Mouse (Mus musculus) stomach, embryonic 15.5 days (tissue): Measurements from ENCODE around the gene Dact3. TPM values are rescaled to one million over a fixed set of nuclear protein-coding genes. Genes with fewer than 3 reads are reported as not detected.

Experiments
- ATAC-seq: fragments of 200-750 bp; cut with Nextera tagmentation; 2 replicates; pipeline ENCODE4 v1.8.0; 2017; ENCODE audit warnings: low read depth, moderate number of reproducible peaks, moderate TSS enrichment; ENCODE audit not compliant: insufficient read depth, low FRiP score
- H3K27ac ChIP-seq: fragments of 300-500 bp; sonication (generic); 2 replicates; pipeline ENCODE4 v1.5.1; 2015; ENCODE audit warnings: mild to moderate bottlenecking, inconsistent platforms
- H3K27me3 ChIP-seq: fragments of 300-500 bp; sonication (generic); replicated peaks from 2 replicates; pipeline ENCODE4 v1.6.1; 2015; ENCODE audit warnings: inconsistent platforms
- H3K36me3 ChIP-seq: fragments of 300-500 bp; sonication (generic); 2 replicates; pipeline ENCODE4 v1.6.1; 2015; ENCODE audit warnings: inconsistent platforms
- H3K4me1 ChIP-seq: fragments of 300-500 bp; sonication (generic); 2 replicates; pipeline ENCODE4 v1.6.1; 2015; ENCODE audit warnings: inconsistent platforms
- H3K4me2 ChIP-seq: fragments of 300-500 bp; sonication (generic); 2 replicates; pipeline ENCODE4 v1.6.1; 2015; ENCODE audit warnings: mild to moderate bottlenecking, inconsistent platforms
- H3K4me3 ChIP-seq: fragments of 300-500 bp; sonication (generic); replicated peaks from 2 replicates; pipeline ENCODE4 v1.5.1; 2015; ENCODE audit warnings: inconsistent platforms
- H3K9ac ChIP-seq: fragments of 300-500 bp; sonication (generic); 2 replicates; pipeline ENCODE4 v1.6.1; 2015; ENCODE audit warnings: inconsistent platforms
- H3K9me3 ChIP-seq: fragments of 300-500 bp; sonication (generic); 2 replicates; pipeline ENCODE4 v1.6.1; 2016; ENCODE audit warnings: inconsistent platforms
- WGBS: fragments of 180-500 bp; shearing (Covaris S2); methylation state at CpG from one replicate; pipeline ENCODE4 v1.1.7; 2015; 5-methylcytosine and 5-hydroxymethylcytosine counted together
- polyA plus RNA-seq: library from polyadenylated mRNA; unstranded; fragments of >200 nt; fragmentation: Nextera tagmentation; extraction: Ambion mirVana; gene quantifications from 2 replicates; pipeline ENCODE4 v1.2.1, GENCODE M21; 2015

The Dact3 gene
- polyA plus RNA-seq, 1 experiment from 2014 or later: 4.6 TPM

DNA sequence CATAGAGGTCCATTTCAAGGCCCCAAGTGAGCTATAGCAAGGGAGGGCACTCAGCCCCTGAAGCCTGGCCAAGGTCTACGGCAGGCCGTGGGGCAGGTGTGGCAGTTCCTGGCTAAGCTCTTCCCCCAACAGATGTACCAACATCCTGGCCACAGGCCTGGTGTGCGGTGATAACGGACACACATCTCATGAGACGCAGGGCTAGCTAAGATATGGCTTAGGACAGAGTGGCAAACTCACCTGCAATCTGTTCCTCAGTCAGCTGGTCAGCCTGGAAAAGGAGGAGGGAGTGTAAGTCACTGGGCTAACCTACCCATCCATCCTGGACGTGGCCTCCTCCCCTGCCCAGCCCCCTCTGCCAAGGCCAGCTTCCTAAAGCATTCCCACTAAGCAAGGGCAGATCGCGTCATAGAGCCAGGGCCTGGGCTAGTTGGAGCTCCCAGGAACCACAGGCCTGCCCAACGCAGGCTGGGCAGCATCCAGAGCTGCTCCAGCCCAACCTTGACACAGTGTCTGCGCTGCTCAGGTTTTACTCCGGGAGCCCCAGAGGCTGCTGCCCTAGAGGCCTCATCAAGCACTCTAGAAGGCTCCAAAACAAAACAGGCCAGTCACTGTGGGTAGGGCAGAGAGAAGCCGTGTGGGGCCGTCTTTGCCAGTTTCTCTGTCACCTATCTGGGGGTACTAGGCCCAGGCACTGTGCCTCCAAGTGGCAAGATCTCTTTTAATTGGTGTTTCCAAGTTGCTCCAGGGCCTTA, 44.5 kb downstream of the Dact3 start:
- Histone ChIP-seq H3K4me2 (no peak overlapping the region), H3K4me1 (peaks cover 46% of the 10 kb centered on the region), H3K27me3 (no peaks in the 10 kb centered on the region), H3K27ac (no peak overlapping the region), H3K4me3 (no peak overlapping the region), H3K9me3 (no peaks in the 10 kb centered on the region), H3K9ac (no peak overlapping the region), H3K36me3 (peaks cover 40% of the 10 kb centered on the region)
- WGBS: 70% methylated on average over 13 of the region's 13 CpGs
- no peak for ATAC-seq

DNA sequence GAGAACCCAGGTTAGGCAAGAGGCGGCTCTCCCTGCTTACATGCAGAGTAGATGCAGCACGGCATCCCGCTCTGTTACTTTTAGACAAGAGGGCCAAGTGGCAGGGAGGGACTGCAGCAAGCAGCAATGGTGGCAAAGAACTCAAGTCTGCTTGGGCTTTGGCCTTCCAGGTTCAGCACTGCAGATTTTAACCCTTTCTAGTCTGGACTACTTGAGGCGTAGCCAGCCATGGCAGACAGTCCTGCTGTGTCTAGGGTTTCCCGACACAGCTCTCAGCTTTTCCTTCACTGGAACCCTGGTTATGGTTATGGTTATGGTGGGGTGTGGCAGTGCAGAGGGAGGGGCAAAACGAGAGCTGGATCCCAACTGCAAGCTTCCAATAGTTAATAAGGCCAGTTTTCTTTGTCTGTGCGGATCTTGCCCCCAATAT, 45.0 kb downstream of the Dact3 start:
- no peak for ATAC-seq
- Histone ChIP-seq H3K36me3 (peaks cover 34% of the 10 kb centered on the region), H3K4me2 (no peak overlapping the region), H3K9ac (no peak overlapping the region), H3K27me3 (no peaks in the 10 kb centered on the region), H3K9me3 (no peaks in the 10 kb centered on the region), H3K27ac (no peak overlapping the region), H3K4me3 (no peak overlapping the region), H3K4me1 (peaks cover 46% of the 10 kb centered on the region)
- 78% methylated on average over 7 of the region's 7 CpGs for WGBS

DNA sequence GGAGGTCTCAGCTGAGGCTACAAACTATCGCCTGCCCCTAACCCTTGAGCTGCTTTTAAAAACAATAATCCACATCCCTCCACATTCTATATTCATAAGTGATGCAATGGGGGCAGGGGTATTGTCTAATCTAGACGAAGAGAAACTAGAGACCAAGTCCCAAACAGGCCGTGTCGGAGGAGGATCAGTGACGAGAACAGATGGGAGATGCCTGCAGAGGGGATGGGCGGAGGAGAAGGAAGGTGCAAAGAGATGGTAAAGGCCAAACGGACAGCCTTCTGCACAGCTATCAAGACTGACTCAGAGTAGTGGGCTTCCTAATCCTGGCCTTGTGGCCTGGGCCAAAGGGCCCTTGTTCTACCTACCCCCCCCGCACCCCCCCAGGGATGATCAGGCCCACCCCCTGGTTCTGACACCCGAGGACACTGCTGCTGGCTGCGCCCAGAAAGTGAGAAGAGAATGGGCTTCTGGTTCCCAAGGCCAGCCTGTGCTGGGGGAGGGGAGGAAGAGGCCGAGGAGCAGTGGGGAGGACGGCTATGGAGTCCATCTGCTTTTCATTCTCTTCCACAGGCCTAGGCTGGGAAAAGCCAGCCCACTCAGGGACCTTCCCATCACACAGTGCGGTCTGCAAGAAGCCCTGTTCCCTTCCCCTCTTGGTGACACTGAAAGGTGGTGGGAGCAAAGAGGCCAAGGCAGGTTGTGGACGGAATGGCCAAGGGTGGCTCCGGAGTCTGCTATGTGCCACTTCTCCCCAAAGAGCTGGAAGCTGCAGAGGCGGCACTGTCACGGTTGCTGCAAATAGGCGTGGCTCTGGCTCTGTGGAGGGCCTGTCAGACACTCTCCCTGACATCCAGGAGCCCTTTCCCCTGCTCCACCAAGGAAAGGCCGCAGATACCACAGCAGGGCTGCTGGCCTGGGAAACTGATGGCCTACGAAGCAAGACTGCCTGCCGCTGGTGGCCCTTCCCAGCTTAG, 46.0 kb downstream of the Dact3 start:
- no peaks in the 10 kb centered on the region for H3K27me3 ChIP-seq
- H3K4me2 ChIP-seq: peak overlapping the region; percentile 78
- peaks cover 27% of the 10 kb centered on the region for H3K36me3 ChIP-seq
- peak overlapping the region; percentile 97 for H3K9ac ChIP-seq
- ATAC-seq: no peak
- peak overlapping the region; percentile 72 for H3K27ac ChIP-seq
- no peaks in the 10 kb centered on the region for H3K9me3 ChIP-seq
- H3K4me3 ChIP-seq: peak overlapping the region; percentile 98
- WGBS: 43% methylated on average over 21 of the region's 21 CpGs
- peaks cover 46% of the 10 kb centered on the region for H3K4me1 ChIP-seq

DNA sequence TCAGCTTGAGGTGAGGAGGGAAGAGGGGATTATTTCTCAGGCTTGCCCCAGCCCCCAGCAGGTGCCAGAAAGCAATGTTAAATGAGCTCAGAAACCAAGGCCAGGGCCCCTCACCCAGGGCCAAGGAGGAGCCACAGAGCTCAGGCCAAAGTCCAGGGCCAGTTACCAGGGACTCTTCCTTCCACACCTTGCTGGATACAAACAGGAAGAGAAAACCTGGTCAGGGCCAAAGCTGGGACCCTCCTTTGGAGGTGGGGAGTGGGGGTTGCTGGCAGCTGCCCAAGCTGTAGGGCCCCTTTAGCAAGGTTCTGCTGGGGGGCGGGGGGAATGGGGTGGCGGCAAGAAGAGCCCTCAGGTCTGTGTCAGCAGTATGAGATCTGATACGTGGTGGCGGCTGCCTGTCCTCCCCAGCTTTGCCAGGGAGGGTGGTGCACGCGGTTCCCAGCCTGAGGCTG, 46.8 kb downstream of the Dact3 start:
- H3K9ac ChIP-seq: peak overlapping the region; percentile 97; the same call in 1 of the 2 replicates
- no peak for ATAC-seq
- H3K27ac ChIP-seq: peak overlapping the region; percentile 72
- no peaks in the 10 kb centered on the region for H3K9me3 ChIP-seq
- no peaks in the 10 kb centered on the region for H3K27me3 ChIP-seq
- WGBS: 34% methylated on average over 6 of the region's 6 CpGs
- peaks cover 20% of the 10 kb centered on the region for H3K36me3 ChIP-seq
- H3K4me1 ChIP-seq: peaks cover 46% of the 10 kb centered on the region
- H3K4me3 ChIP-seq: peak overlapping the region; percentile 98
- H3K4me2 ChIP-seq: peak overlapping the region; percentile 78

DNA sequence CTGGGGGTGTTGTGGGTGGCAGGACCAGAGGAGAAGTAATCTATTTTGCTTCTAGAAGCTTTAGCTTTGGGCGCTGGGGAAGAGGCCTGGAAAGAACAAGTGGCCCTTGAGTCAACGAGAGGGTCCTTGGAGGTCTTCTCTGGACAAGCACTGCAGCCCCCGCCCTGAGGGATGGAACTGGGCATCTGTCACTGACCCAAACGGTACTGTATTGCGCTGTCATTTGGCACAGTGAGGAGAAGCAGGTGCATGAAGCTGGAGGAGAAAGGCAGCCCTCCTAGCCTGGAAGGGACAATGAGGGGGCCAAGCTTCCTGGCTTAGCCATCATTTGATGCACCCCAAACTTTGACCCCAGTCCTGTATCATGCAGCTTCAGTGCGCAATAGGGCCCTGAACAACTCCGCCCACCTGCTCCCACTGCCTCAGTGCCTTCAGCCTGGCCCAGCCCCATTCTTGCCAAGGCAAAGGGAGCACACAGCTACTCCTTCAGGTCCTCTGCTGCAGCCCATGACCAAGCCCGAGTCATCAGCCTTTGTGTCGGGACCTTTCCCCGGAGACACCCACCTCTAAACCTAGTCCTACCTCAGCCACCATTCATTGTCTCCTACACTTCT, 47.4 kb downstream of the Dact3 start:
- H3K4me1 ChIP-seq: peaks cover 46% of the 10 kb centered on the region
- no peak for ATAC-seq

DNA sequence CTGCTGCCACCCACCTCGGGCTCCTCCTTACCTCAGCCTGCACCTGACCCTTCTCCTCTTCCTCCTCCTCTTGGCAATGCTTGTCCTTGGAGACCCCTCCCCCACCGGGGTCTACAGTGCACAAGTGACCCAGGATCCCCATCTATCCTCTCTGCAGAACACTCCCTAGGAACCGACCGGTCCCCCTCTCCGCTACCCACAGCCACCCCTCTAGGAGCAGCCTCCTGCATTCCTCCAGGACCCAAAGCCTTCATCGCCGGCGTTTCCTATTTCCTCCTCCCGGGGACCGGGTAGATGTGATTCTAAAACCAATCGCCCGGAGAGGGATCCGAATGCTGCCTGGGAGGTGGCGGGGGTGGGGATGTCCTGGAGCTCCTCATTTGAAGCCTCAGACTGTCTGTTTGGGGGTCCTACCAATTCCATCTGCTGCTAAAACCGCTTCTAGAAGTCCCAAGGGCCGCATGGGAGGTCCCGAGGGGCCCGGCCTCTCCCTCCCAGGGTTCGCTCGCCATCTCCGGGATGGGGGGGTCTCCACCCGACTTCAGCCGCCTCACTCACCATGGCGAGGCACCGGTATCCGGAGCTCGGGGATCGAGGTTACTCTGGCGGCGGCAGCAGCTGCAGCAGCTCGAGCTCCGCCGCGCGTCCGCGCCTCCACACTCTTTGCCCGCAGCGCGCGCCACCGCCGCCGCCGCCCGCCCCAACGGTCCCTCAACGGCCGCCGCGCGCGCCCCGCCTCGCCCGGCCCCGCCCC, 48.3 kb downstream of the Dact3 start:
- WGBS: under 1% methylated on average over 57 of the region's 57 CpGs
- peak overlapping the region; percentile 98 for H3K4me3 ChIP-seq
- H3K36me3 ChIP-seq: peaks cover 4% of the 10 kb centered on the region; the same call in 1 of the 2 replicates
- no peak; the same call in 1 of the 2 replicates for ATAC-seq
- peak overlapping the region; percentile 78 for H3K4me2 ChIP-seq
- H3K27me3 ChIP-seq: no peaks in the 10 kb centered on the region
- peak overlapping the region; percentile 97 for H3K9ac ChIP-seq
- peaks cover 39% of the 10 kb centered on the region for H3K4me1 ChIP-seq
- H3K27ac ChIP-seq: peak overlapping the region; percentile 97
- H3K9me3 ChIP-seq: no peaks in the 10 kb centered on the region

More for the DNA sequence above, 47.4 kb downstream of the Dact3 start:
- H3K4me2 ChIP-seq: peak overlapping the region; percentile 78
- H3K27me3 ChIP-seq: no peaks in the 10 kb centered on the region
- H3K36me3 ChIP-seq: peaks cover 14% of the 10 kb centered on the region
- H3K27ac ChIP-seq: peak overlapping the region; percentile 72
- H3K9me3 ChIP-seq: no peaks in the 10 kb centered on the region
- peak overlapping the region; percentile 97 for H3K9ac ChIP-seq
- WGBS: 34% methylated on average over 10 of the region's 10 CpGs
- peak overlapping the region; percentile 98 for H3K4me3 ChIP-seq

DNA sequence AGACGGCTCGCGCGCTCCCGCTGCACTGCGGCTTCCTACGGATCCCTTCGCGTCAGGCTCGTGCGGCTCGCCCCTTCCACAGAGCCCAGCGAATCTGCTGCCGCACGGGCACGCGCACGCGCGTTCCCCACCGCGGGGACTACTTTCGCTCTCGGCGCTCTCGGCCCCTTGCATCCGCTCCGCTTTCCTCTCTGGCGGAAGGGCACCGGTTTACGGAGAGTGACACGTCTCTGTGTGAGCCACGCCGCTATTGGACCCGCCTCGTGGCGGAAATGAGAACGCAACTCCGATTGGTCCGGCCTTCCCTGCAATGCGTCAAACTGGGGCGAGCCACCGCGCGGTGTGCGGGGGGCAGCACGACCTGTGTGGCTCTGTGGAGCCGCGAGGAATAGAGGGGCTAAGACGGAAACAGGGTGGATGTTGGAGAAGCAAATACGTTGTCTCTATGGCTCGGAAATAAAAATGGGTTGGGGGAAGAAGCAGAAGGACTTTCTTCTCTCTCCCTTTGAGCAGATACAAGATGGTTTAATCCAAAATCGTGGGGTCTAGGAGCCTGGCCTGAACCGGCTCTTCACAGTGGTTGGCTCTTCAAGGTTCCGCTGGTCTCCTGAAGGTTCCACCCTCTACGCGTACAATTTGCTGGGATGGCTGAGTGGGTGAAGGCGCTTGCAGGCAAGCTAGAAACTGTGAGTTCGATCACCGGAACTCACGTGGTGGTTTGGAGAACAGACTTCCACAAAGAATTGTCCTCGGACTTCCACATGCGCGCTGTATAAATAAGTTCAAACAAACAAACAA, 49.1 kb downstream of the Dact3 start, which contains the start of gene Calm3:
Gene Calm3 (minus strand): TSS at position 78 of the 798 bp plus-strand sequence.
- 2% methylated on average over 64 of the region's 64 CpGs for WGBS
- H3K4me3 ChIP-seq: peak within 1 kb of the TSS; percentile 98
- H3K9me3 ChIP-seq: no peaks in the 10 kb centered on the region
- ATAC-seq: peak; percentile 88
- H3K9ac ChIP-seq: peak within 1 kb of the TSS; percentile 97
- peak within 1 kb of the TSS; percentile 78 for H3K4me2 ChIP-seq
- H3K27me3 ChIP-seq: no peaks in the 10 kb centered on the region
- H3K4me1 ChIP-seq: peaks cover 38% of the 10 kb centered on the region
- peak within 1 kb of the TSS; percentile 97 for H3K27ac ChIP-seq
- no peaks in the 10 kb centered on the region for H3K36me3 ChIP-seq

DNA sequence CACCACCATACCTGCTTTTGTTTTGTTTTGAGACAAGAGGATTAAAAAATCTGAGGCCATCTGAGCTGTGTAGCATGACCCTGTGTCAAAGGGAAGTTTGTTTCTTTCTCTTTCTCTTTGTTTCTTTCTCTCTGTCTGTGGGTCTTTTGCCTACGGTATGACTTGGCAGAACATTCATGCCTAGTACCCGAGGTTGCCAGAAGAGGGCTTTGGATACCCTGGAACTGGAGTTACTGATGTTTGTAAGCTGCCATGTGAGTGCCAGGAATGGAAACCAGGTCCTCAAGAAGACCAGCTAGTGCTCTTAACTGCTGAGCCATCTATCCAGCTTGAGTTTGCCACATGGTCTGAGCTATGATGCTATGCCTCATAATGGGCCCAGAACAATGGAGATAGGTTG, 53.2 kb downstream of the Dact3 start:
- Histone ChIP-seq H3K36me3 (no peaks in the 10 kb centered on the region), H3K27ac (no peak overlapping the region), H3K4me2 (no peak overlapping the region), H3K27me3 (no peaks in the 10 kb centered on the region), H3K9me3 (no peaks in the 10 kb centered on the region), H3K4me3 (no peak overlapping the region), H3K4me1 (no peaks in the 10 kb centered on the region), H3K9ac (no peak overlapping the region)
- WGBS: 42% methylated on average over 2 of the region's 2 CpGs
- ATAC-seq: no peak

DNA sequence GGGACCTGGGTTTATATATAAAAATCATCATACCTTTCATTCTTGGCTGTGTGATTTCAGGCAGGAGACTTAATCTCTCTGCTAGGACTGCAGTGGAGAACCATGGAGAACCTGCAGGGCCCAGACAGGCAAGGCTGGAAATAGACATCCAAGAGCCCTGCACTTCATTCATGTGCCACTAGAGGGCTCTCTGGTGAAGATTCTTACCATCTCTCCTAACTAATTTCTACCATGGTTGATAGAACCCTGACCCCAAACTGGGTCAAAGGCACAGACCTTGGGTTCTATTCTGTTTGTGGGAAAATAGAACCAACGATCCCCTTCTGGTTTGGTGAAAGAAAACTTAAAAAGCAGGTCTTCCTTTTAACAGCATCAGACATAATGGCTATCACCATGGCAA, 55.7 kb downstream of the Dact3 start:
- Histone ChIP-seq H3K9me3 (no peaks in the 10 kb centered on the region), H3K27ac (no peak overlapping the region), H3K36me3 (no peaks in the 10 kb centered on the region), H3K4me1 (no peaks in the 10 kb centered on the region), H3K27me3 (no peaks in the 10 kb centered on the region), H3K4me3 (no peak overlapping the region), H3K4me2 (no peak overlapping the region), H3K9ac (no peak overlapping the region)
- no peak for ATAC-seq
- WGBS: 2% methylated on average over 1 of the region's 1 CpGs

DNA sequence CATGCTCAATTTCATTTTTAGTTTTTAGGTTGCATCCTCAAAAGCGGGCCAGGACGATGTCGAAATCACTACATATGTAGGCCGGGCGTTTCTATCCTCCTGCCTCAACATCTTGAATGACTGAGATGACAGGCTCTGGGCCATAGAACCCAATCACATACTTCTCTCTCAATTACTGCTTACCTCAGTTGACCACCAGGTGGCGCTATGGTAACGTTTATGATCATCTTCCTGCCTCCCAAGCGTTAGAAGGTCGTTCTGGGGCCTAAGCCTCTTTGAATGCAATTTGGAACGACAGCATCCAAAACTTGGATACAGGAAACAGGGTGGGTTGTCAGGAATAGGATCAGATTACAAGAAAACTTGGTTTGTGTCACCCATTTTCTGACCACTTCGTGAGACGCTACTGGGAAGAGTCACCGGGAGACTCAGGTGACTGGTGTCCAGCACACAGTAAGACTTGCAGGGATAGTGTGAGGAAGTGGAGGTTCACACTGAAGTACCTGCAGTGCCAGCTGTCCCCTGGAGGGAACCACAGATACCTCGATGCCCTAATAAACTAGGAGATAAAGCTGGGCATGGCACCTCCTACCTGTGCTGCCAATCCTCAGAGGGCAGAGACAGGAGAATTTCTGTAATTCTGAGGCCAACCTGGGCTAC, 57.0 kb downstream of the Dact3 start:
- Histone ChIP-seq H3K9ac (no peak overlapping the region), H3K36me3 (no peaks in the 10 kb centered on the region), H3K4me2 (no peak overlapping the region), H3K27ac (no peak overlapping the region), H3K27me3 (no peaks in the 10 kb centered on the region), H3K4me3 (no peak overlapping the region), H3K4me1 (no peaks in the 10 kb centered on the region), H3K9me3 (no peaks in the 10 kb centered on the region)
- ATAC-seq: 0 out of 2 replicates have a peak, but pooled peaks have one; percentile 57
- 17% methylated on average over 14 of the region's 14 CpGs for WGBS
